Mouse (Mus musculus) testis, adult 2 months (tissue): ENCODE measurements around the gene Olfr434. TPM values are rescaled to one million over a fixed set of nuclear protein-coding genes. Genes with fewer than 3 reads are reported as not detected.
"Not testable (repeated sequence)": the region's sequence is repeated elsewhere in the genome, so short reads cannot be mapped to it uniquely, and the experiment has no call there.

Experiments
- H3K27ac ChIP-seq: fragments of 200-500 bp; 2 replicates; pipeline ENCODE4 v1.5.1; 2012; ENCODE audit warnings: low read depth, low read length; ENCODE audit not compliant: control insufficient read depth, insufficient read depth
- H3K27me3 ChIP-seq: fragments of 200-500 bp; 2 replicates; pipeline ENCODE4 v1.6.1; 2012; ENCODE audit warnings: mild to moderate bottlenecking, low read length, moderate library complexity; ENCODE audit not compliant: control insufficient read depth, insufficient read depth
- H3K36me3 ChIP-seq: fragments of 200-500 bp; 2 replicates; pipeline ENCODE4 v1.6.1; 2012; ENCODE audit warnings: mild to moderate bottlenecking, low read length; ENCODE audit not compliant: control insufficient read depth, insufficient read depth
- H3K4me1 ChIP-seq: fragments of 200-500 bp; 2 replicates; pipeline ENCODE4 v1.6.1; 2012; ENCODE audit warnings: low read length; ENCODE audit not compliant: control insufficient read depth, insufficient read depth
- H3K4me3 ChIP-seq: fragments of 200-500 bp; 2 replicates; pipeline ENCODE4 v1.5.1; 2012; ENCODE audit warnings: low read depth, mild to moderate bottlenecking, low read length, moderate library complexity, mixed read lengths; ENCODE audit not compliant: control insufficient read depth
- CTCF ChIP-seq: fragments of 200-500 bp; IDR thresholded peaks from 2 replicates; pipeline ENCODE4 v1.5.1; 2012; ENCODE audit warnings: low read depth, mild to moderate bottlenecking, inconsistent platforms, low read length, moderate library complexity; ENCODE audit not compliant: control insufficient read depth, insufficient read depth, insufficient replicate concordance
- POLR2A ChIP-seq: fragments of 200-500 bp; IDR thresholded peaks from 2 replicates; pipeline ENCODE4 v1.6.1; 2012; ENCODE audit warnings: low read depth, mild to moderate bottlenecking, inconsistent platforms, low read length, moderate library complexity; ENCODE audit not compliant: control insufficient read depth
- polyA plus RNA-seq: library from polyadenylated mRNA; depleted of rRNA; stranded (reverse); fragments of >200 nt; gene quantifications from 2 replicates; pipeline ENCODE4 v1.2.3, GENCODE M21; 2012; rRNA removed

Gene Olfr434
- not detected in 2 replicates for polyA plus RNA-seq

- H3K27ac ChIP-seq, H3K36me3 ChIP-seq, H3K27me3 ChIP-seq, H3K4me3 ChIP-seq, H3K4me1 ChIP-seq: not testable (repeated sequence)
Observed at GRCm38 (mm10) chr6:43212873-43213272, at the start of gene Olfr434. Olfr434 (plus strand) TSS chr6:43213021.

- TF ChIP-seq CTCF (no peak), POLR2A (no peak)
- no peak overlapping the region for H3K4me3 ChIP-seq
- no peaks in the 10 kb centered on the region for H3K27me3 ChIP-seq
- no peaks in the 10 kb centered on the region for H3K36me3 ChIP-seq
- no peak overlapping the region for H3K27ac ChIP-seq
- no peaks in the 10 kb centered on the region for H3K4me1 ChIP-seq
Observed at GRCm38 (mm10) chr6:43167246-43167645, 45.6 kb upstream of the Olfr434 start.

- H3K27ac ChIP-seq: no peak within 1 kb of the TSS
- H3K4me1 ChIP-seq: no peaks in the 10 kb centered on the region
- no peak within 1 kb of the TSS for H3K4me3 ChIP-seq
- no peaks in the 10 kb centered on the region for H3K36me3 ChIP-seq
- H3K27me3 ChIP-seq: no peaks in the 10 kb centered on the region
- no peak for TF ChIP-seq CTCF
- TF ChIP-seq POLR2A: no peak
Observed at GRCm38 (mm10) chr6:43171840-43172239, 41.0 kb upstream of the Olfr434 start, which contains the start of gene Olfr13. Olfr13 (plus strand) TSS chr6:43172140.

DNA sequence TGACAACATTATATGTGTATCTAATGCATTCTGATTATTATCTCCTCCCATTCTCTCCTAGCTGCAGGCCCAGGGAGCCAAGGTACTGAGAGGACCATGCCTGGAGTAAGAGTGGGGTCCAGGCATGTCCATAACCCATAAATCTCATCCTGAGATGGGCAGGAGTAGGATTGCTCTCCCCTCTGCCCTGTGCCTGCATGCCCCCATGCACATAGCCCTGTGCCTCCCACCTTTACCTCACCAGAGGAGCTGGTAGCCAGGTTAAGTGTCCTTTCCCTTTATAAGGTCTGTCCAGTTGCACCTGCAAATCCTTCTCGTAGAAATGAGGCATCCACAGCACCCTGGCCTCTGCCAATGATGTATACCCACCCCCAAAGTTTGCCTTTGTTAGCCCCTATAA lies 34.7 kb upstream of the Olfr434 start:
- no peak overlapping the region for H3K27ac ChIP-seq
- H3K36me3 ChIP-seq: no peaks in the 10 kb centered on the region
- no peaks in the 10 kb centered on the region for H3K4me1 ChIP-seq
- H3K4me3 ChIP-seq: no peak overlapping the region
- H3K27me3 ChIP-seq: no peaks in the 10 kb centered on the region
- TF ChIP-seq POLR2A (no peak), CTCF (no peak)

DNA sequence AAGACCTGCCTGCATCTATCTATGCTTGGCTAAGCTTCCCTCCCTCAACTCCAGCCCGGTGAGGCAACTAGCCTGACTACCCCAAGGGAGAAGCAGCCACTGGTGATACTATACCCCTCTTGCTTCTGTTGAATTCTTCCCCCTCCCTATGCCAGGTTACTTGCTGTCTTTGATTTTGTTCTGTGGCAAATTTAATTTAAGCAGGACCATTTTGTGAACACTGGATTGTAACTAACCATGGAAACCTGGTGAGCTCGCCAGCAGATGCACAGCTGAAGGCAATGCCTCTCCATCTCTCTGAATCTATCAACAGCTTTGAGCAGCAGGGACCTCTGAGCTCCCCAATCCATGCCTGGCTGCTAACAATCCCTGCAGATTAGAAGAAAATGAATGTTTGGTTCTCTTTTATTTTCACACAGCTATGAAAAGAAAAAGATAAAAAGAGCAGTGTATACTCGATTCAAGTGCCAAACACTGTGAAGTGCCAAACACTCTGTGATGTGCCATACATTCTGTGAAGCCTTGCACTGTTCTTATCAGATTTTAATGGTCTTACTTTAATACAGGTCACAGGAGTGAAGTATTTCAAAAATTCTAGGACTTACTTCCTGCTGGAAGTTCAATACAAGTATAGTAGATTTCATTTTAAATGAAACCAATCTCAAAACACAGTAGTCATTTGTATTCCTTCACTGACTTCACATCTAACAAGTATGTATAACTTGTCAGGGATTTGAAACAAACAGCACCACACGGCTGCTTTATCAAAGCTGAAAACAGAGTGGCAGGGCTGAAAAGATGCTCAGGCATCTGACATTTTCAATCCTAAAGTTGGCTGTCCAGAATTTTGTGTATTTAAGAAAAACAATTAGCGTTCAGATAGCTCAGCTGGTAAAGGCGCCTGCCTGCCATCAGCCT lies 34.0 kb upstream of the Olfr434 start:
- H3K4me3 ChIP-seq: no peak overlapping the region
- no peaks in the 10 kb centered on the region for H3K4me1 ChIP-seq
- no peaks in the 10 kb centered on the region for H3K27me3 ChIP-seq
- no peaks in the 10 kb centered on the region for H3K36me3 ChIP-seq
- no peak overlapping the region for H3K27ac ChIP-seq
- TF ChIP-seq POLR2A: no peak
- TF ChIP-seq CTCF: no peak

- H3K36me3 ChIP-seq: no peaks in the 10 kb centered on the region
- no peaks in the 10 kb centered on the region for H3K4me1 ChIP-seq
- no peak overlapping the region for H3K4me3 ChIP-seq
- no peak overlapping the region for H3K27ac ChIP-seq
- no peaks in the 10 kb centered on the region for H3K27me3 ChIP-seq
- TF ChIP-seq CTCF (no peak), POLR2A (no peak)
Observed at GRCm38 (mm10) chr6:43190986-43191385, 21.8 kb upstream of the Olfr434 start.

DNA sequence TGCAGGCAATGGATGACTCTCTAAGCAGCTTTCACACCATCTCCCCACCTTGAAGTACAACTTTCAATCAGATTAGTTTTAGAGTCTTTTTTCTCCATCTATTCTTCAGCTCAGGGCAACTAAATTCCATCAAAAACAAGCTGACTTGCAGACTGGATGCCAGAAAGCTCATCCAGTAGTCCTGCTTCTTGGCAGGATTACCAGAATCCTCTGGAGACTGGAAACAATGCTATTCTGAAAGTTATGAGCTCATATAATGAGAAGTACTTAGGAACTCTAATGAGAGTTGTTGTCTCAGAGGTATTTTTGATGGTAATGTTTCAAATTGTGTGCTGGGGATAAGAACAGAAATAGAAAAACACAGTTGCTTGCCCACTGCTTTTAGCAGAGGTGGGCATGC lies 16.0 kb upstream of the Olfr434 start, which contains the start of gene Olfr435:
TSS of gene Olfr435 (plus strand) at position 366 of the 400 bp plus-strand sequence.
- TF ChIP-seq CTCF (no peak), POLR2A (no peak)
- Histone ChIP-seq H3K4me1 (no peaks in the 10 kb centered on the region), H3K27me3 (no peaks in the 10 kb centered on the region), H3K27ac (no peak within 1 kb of the TSS), H3K36me3 (no peaks in the 10 kb centered on the region), H3K4me3 (no peak within 1 kb of the TSS)

DNA sequence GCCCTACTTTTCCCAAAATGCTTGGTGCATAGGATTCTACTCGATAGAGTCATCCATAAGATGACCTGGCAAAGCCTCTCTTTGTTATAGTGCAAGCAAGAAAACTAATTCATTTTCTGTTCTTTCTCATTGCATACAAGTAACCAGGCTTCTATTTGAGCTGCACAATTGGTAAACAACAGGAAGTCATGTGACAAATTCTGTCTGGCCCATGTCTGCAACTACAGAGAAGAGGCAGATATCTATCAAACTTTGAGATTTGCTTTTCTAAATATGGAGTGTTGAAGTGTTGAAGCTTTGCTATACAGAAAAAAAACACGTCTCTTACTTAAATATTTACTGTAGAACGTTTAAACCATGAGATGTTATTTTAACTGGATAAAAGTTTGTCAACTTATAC lies 14.7 kb upstream of the Olfr434 start:
- Histone ChIP-seq H3K4me3 (no peak overlapping the region), H3K4me1 (no peaks in the 10 kb centered on the region), H3K27ac (no peak overlapping the region), H3K36me3 (no peaks in the 10 kb centered on the region), H3K27me3 (no peaks in the 10 kb centered on the region)
- TF ChIP-seq CTCF (no peak), POLR2A (no peak)
